Mouse (Mus musculus): ENCODE results near the gene Mapk1ip1l.

Gene Mapk1ip1l

GRCm38 (mm10) chr14:47297785-47298407 lies at the start of gene Mapk1ip1l:
TSS of gene Mapk1ip1l (plus strand) at chr14:47298266.
- DNase-seq (ENCODE audit: low spot score in 2 of 2), result peak; percentile 83 to 86

- DNase-seq (ENCODE audit: low spot score in 2 of 2), result no peak
Observed at GRCm38 (mm10) chr14:47249839-47250238, 48.2 kb upstream of the Mapk1ip1l start.

- no peak for DNase-seq (ENCODE audit: low spot score in 2 of 2)
Observed at GRCm38 (mm10) chr14:47264866-47265265, 33.2 kb upstream of the Mapk1ip1l start.

GRCm38 (mm10) chr14:47265829-47266228 lies 32.2 kb upstream of the Mapk1ip1l start:
- DNase-seq (ENCODE audit: low spot score in 2 of 2), result no peak

GRCm38 (mm10) chr14:47269056-47269455 lies 29.0 kb upstream of the Mapk1ip1l start:
- no peak for DNase-seq (ENCODE audit: low spot score in 2 of 2)

- DNase-seq (ENCODE audit: low spot score in 2 of 2), result no peak
Observed at GRCm38 (mm10) chr14:47269706-47270105, 28.4 kb upstream of the Mapk1ip1l start.

GRCm38 (mm10) chr14:47273751-47274150 lies 24.3 kb upstream of the Mapk1ip1l start:
- DNase-seq (ENCODE audit: low spot score in 2 of 2), result no peak

- DNase-seq (ENCODE audit: low spot score in 2 of 2), result no peak
Observed at GRCm38 (mm10) chr14:47275417-47275816, 22.6 kb upstream of the Mapk1ip1l start.

- peak in 1 of 2 experiments; percentile 44 for DNase-seq (ENCODE audit: low spot score in 2 of 2)
Observed at GRCm38 (mm10) chr14:47276036-47276603, 21.9 kb upstream of the Mapk1ip1l start.

- peak; percentile 93 to 95 for DNase-seq (ENCODE audit: low spot score in 2 of 2)
Observed at GRCm38 (mm10) chr14:47276637-47277393, 21.3 kb upstream of the Mapk1ip1l start, which contains the start of the genes Wdhd1 and Socs4. TSS of gene Wdhd1 (minus strand) at chr14:47276857. TSS of gene Socs4 (plus strand) at chr14:47276931.

GRCm38 (mm10) chr14:47279058-47279457 lies 19.0 kb upstream of the Mapk1ip1l start:
- no peak for DNase-seq (ENCODE audit: low spot score in 2 of 2)

- DNase-seq (ENCODE audit: low spot score in 2 of 2), result no peak
Observed at GRCm38 (mm10) chr14:47281535-47281934, 16.5 kb upstream of the Mapk1ip1l start.

GRCm38 (mm10) chr14:47283568-47283967 lies 14.5 kb upstream of the Mapk1ip1l start:
- DNase-seq (ENCODE audit: low spot score in 2 of 2), result no peak

GRCm38 (mm10) chr14:47285271-47285670 lies 12.8 kb upstream of the Mapk1ip1l start:
- no peak for DNase-seq (ENCODE audit: low spot score in 2 of 2)

- DNase-seq (ENCODE audit: low spot score in 2 of 2), result no peak
Observed at GRCm38 (mm10) chr14:47286215-47286614, 11.9 kb upstream of the Mapk1ip1l start.

GRCm38 (mm10) chr14:47287021-47287420 lies 11.0 kb upstream of the Mapk1ip1l start:
- DNase-seq (ENCODE audit: low spot score in 2 of 2), result no peak

GRCm38 (mm10) chr14:47291772-47292171 lies 6.3 kb upstream of the Mapk1ip1l start:
- no peak for DNase-seq (ENCODE audit: low spot score in 2 of 2)

GRCm38 (mm10) chr14:47294136-47294535 lies 3.9 kb upstream of the Mapk1ip1l start:
- DNase-seq (ENCODE audit: low spot score in 2 of 2), result no peak

GRCm38 (mm10) chr14:47296232-47296631 lies 1.8 kb upstream of the Mapk1ip1l start:
- DNase-seq (ENCODE audit: low spot score in 2 of 2), result no peak

- DNase-seq (ENCODE audit: low spot score in 2 of 2), result no peak
Observed at GRCm38 (mm10) chr14:47298408-47298792, 334 bp downstream of the Mapk1ip1l start.

GRCm38 (mm10) chr14:47298819-47299261 lies 774 bp downstream of the Mapk1ip1l start:
- DNase-seq (ENCODE audit: low spot score in 2 of 2), result peak; percentile 11 to 21

- no peak for DNase-seq (ENCODE audit: low spot score in 2 of 2)
Observed at GRCm38 (mm10) chr14:47302885-47303680, 5.0 kb downstream of the Mapk1ip1l start.

Data from natural killer cell, adult 2 months (primary cell).